Mouse (Mus musculus) regulatory T cell (primary cell): ENCODE data around the gene Rmdn3.

Experiments used
- in situ Hi-C: fragments of 300-600 bp; cut with MboI, MseI; formaldehyde crosslinking; loops from one replicate; pipeline ENCODE4 v1.15.1; 2025; ENCODE audit warnings: high pct_unique_total_duplicates

Gene Rmdn3

DNA sequence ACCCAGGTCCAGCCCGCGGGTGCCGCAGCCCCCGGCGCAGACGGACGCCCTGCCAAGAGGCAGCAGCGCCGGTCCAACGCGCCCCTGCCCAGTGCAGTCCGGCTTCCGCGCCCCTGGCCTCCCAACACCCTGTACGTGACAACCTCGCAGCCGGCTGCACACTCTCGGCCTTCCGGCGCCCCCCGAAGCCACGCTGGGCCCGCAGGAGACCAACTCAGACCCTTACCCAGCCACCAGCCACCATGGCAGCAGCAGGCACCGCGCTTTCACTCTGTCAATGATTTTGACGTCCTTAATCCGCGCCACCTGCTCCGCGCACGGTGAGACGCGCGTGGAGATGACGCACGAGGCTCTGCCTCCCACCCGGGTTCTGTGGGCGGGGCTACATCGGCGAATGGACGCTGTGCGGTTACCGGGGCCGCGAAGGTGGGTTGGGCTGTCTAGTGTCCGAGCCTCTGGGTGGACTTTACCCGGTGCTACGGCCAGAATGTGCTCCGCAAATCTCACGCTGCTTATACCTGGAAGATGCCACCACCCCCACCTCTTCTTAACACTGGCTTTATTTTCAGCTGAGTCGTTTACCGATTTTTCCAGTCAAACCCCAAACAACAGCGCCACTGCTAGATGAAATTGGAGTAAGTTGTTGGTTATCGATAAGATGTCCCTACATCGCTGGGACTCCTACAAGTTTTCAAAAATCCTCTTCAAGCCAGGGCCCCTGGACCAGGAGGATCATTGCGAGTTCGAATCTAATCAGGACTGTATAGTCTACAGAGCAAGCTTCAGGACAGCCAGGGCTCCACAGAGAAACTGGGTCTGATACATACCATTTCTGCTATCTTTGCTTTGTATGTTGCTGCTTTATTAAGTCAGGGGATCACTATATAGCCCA lies at the start of gene Rmdn3:
Rmdn3 (minus strand) TSS at position 354 of the 892 bp plus-strand sequence.
- in situ Hi-C loops, result no loop called here

DNA sequence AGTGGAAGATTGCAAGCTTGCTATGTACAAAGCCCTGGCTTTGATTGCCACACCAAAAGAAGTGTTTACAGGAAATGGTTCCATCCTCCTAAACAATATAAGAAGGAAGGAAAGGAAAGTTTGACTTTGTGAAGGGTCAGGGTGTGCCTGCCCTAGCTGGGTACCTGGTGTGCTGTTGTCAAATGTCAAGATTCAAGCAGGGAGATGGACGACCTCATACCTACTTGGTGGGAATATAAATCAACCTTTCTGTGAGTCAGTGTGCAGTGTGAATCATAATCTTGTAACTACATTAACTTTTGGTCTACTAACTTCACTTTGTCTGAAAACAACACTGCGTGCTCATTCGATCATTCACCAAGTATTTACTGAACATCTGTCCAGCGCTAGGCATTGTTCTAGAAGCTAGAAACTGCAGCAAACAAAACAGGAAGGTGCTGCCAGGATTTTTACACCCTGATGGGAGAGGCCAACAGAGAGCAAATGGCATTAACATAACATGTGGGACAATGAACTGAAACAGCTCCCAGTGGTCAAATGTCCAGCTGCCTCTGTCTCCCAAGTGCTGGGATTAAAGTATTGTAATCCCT lies 47.1 kb upstream of the Rmdn3 start:
- in situ Hi-C loops, result no loop called here

DNA sequence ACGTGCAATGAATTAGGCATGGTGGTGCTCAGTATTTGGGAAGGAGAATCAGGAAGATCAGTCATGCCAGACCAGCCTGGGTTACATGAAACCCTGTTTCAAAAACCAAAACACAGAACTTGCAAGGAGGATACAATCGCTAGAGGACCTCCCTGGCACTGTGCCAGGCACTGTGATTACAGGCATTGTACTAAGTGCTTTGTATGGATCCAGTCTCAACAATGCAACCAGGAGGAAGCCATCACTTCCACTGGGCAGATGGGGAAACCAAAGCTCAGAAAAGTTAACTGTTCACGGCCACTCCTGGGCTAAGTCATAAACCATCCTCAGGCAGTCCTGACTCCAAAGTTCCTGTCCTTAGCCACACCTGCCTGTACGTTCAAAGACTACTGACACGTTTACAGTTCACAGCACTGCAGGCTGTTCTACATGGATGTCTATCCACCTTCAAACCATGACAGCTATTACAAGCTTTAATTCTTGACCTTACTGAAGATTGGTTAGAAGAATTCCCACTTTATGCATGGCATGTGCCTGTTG lies 46.1 kb upstream of the Rmdn3 start:
- in situ Hi-C loops, result no loop called here

DNA sequence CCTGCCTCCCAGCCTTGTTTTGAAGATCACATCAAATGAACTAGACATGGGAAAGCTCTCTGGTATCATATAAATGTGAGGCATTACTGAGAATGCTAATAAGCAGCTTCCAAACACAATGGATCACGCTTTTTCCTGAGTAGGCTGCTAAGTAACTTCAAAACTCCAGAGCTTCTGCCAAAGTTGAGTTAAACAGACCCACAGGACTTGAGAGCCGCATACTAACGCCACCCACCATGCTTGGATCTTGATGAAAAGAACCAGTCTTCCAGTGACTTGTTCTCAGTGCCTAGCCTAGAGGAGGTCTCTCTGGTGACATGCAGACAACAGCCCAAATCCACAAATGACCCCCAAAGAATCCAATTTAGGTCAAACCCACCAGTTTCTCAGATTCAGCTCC lies 42.1 kb upstream of the Rmdn3 start:
- in situ Hi-C loops, result no loop called here

DNA sequence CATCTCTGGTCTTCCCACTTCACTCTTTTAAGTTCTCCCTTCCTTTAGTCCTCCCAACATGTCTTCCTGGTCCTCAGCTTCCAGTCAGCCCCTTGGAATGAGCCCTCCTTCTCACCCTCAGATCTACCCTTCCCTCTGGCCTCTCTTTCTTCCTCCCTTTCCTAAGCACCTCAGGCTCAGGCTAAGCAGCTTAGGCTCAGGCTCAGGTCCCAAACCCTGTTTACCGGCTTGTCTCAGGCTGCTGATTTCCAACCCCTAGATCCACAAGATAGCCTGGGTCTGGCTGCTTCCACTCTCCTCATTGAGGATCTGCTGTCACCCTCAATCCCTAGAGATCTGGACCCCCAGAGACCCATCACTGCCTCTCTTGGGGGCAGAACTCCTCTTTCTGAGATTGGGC lies 41.2 kb upstream of the Rmdn3 start:
- in situ Hi-C loops, result no loop called here

DNA sequence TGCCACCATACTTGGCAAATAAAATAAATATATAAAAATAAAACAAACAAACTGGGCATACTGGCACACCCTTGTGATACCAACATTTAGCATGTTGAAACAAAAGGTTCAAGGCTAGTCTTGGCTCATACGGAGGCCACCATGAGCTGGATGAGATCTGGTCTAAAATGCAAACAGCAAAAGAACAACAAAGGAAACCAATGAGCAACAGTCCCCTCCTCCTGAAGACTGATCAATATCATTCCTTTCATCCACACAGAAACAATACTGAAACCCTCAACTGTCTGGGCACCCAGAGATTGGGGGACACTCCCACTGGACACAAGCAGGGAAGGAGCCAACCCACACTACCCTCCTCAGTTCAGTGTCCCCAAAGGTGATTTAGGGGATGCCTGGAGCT lies 40.7 kb upstream of the Rmdn3 start:
- in situ Hi-C loops, result no loop called here

DNA sequence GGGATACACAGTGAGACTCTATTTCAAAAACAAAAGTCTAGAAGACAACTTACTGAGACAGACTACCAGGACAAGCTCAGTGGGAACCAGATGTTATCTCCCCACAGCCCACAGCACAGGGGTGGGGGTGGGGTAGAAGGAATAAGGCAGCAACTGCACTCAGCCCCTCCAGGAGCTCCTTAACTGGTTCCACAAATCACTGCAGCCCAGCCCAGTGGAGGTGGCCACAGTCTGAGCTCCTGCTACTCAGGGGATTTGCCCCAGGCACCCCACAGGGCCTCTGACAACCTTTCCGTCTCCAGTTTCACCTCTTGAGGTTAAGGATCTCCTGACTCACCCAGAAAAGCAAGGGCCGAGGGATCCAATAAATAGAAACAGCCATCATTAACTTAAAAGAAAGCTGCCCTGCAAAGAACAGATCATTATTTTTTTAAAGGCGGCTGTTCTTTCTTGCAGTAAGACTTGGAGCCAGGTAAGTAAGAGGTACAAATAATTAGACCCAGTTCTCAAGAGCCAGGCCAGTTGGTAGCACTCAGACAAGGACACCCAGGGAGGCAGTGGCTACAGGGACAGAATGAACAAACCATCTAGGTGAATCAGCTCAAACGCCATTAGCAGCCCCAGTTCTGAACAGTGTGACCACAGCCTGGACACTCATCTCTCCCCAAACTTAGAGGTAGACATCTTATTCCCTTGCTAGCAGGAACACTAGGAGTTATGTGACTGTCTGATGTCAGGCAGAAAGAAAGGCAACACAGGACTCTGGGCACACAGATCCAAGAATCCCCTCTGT lies 39.7 kb upstream of the Rmdn3 start:
- in situ Hi-C loops, result no loop called here

DNA sequence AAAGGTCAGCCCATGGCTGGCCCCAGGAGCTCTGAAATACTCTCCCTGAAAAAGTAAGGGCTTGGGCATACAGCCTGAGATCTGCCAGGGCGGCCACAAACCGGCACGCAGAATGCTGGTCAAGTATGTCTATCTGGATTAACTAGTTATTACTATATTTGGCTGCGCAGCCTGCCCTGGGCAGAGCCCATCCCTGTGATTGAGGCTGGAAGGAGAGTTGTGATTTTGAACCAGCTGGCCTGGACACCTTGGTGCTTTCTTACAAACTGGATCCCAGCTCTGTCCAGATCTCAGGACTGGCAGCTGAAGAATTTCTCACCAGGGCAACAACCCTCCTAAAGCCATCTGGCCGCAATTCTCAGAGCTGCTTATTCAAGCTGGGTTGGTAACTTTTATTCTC lies 37.3 kb upstream of the Rmdn3 start:
- in situ Hi-C loops, result no loop called here

DNA sequence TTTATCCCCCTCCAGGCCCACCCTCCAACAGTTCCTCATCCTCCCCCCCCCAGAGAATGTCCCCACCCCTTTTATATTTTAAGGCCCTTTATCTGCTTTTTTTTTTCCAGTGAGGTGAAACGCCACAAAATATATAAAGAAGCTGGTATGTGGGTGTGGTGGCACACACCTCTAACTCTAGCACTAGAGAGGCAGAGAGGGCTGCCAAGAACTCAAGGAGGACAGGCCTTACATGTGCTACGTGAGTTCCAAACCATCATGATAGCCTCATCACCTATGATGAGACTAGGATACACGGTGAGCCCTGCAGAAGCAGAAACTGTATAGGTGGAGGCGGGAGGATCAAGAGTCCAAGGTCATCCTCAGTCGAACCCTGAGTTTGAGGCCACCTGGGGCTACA lies 34.1 kb upstream of the Rmdn3 start:
- in situ Hi-C loops, result no loop called here

DNA sequence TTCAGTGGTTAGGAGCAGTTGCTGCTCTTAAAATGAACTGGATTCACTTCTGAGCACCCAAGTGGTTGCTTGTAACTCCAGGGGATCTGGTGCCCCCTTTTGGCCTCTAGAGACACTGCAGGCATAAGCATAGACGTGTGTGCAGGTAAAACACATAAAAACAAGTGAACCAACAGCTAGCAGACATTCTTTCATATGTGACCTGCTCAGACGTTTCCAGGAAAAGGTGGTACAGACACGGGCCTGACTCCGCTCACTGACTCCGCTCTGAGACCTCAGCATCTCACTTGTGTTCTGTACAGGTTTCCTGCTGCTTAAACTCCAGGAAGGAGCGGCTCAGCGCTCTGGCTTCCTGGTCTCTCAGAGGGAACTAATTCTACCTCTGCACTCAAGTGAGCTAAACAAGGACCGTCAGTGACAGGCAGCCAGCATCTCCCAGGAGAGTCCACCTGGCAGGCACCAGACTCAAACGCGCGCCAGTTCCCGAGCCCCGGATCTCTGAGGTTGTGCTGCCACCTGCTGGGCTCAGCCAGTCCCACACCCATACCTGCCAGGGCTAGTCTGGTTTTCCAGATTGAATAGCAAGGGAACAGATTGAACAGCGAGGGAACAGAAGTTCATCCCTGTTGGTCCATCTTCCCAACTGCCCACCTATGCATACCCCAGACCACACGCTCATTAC lies 32.3 kb upstream of the Rmdn3 start:
- in situ Hi-C loops, result no loop called here

DNA sequence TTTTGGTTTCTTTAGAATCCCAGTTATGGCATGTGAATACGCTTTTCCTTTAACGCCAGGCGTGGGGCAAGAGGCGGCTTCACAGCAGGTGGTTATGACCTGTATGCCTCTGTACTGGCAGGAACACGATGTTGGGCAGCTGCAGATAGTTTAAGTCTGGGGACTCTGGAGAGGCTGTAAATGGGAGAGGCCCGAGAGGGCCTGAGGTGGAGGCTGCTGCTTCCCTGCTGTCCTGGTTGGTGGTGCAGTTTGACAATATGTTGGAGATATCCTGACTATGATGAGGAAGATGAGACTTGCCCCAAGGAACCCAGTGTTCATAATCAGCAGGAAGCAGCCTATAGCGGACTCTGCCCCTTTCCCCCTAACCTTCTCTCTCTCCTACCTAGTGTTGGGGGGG lies 26.1 kb upstream of the Rmdn3 start:
- in situ Hi-C loops, result no loop called here

DNA sequence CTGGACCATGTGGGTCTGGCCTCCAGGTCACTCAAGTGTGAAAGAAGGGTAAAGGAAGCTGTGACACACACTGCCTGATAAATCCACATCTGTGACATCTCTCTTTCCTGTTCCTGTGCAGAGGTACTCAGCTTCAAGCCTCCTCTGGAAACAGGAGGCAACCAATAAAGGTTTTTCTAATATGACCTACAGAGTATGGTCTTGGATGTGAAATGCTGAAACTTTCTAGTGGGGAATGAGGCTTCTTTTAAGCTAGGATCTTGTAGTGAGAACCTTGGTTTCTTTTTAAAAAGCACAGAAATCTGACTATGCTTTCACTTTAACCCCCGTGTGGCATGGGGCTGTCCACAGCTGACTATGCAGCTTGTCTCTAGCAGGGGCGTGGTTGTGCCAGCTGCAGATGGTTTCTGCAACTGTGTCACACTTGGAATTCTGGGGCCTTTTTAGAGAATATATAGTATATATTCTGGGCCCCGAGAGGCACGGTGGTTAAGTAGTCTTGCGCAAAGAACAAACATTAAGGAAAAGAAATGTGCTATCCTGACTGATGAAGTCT lies 20.6 kb upstream of the Rmdn3 start:
- in situ Hi-C loops, result no loop called here

DNA sequence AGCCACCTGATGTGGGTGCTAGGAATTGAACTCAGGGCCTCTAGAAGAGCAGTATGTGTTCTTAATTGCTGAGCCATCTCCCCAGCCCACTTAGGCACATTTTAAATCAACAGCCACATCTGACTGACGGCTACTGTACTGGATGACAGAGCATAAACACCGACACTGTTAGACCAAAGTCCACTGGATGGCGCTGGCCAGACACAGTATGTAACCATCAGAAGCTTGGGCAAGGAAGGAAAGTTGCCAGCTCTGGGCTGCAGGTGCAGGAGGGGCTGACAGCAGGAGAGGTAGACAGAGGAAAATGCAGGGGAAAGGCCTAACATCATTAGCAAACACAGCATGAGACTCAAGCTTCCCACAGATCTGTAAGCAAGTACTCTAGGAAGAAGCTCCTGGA lies 19.9 kb upstream of the Rmdn3 start:
- in situ Hi-C loops, result no loop called here

DNA sequence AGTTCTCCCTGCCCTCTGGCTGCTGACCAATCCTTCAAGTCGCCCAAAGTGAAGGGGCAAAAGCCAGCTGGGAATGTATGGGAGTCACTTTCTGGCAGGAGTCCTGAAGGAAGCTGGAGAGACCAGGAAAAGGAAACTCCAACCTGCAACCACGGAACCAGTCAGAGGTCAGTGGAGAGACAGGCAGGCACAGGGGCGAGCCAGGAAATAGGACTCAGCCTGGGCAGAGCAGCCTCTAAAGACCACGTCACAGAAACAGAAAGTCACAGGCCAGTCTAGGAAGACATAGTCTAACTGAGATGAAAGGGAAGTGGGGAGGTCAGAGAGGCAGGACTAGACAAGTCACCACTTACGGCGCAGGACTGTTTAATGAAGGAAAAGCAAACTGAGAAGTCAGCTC lies 18.8 kb upstream of the Rmdn3 start:
- in situ Hi-C loops, result no loop called here

DNA sequence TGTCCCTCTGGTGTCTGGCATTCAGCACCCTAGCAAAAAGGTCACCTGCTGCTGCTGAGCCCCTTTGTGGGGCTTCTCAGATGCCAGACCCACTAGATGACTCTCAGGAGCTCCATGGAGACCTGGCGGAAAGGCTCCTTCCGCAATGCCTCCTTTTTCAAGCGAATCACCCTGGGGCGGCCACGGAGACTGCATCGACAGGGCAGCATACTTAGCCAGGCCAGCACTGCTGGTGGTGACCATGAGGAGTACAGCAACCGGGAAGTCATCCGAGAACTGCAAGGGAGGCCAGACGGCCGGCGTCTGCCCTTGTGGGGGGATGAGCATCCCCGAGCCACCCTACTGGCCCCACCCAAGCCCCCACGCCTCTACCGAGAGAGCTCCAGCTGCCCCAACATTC lies 18.0 kb upstream of the Rmdn3 start:
- in situ Hi-C loops, result no loop called here

DNA sequence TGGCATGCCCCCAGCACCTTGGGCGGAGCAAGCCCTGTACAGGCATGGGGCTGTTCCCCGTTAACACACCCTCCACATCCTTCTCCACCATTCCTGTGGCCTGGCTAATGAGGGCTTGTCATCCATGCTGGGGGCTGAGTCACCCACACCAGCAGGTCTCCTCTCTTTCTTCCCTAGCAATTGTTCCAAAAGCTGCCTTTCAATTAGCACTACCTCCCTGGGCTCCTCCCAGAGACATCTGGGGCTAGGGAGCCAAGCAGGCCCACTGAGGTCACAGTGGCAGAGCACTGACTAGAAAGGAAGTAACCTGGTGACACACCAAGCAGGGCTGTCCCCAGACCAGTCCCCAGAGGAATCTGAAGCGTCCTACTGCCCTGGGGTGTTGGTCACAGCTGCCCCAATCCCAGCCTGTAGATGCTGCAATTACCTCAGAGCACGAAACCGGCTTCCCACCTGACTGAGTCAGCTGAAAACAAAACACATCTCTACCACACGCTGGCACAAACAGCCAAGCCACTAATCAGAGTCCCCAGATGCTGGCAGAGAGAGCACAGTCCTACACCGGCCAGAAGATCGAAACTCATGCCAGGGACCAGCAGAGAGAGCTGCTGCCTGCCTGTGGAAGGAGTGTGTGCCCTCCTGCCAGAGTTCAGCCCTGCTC lies 17.3 kb upstream of the Rmdn3 start, which contains the start of gene Gm14137:
Gm14137 (plus strand) TSS at position 519 of the 661 bp plus-strand sequence.
- in situ Hi-C loops, result no loop called here

DNA sequence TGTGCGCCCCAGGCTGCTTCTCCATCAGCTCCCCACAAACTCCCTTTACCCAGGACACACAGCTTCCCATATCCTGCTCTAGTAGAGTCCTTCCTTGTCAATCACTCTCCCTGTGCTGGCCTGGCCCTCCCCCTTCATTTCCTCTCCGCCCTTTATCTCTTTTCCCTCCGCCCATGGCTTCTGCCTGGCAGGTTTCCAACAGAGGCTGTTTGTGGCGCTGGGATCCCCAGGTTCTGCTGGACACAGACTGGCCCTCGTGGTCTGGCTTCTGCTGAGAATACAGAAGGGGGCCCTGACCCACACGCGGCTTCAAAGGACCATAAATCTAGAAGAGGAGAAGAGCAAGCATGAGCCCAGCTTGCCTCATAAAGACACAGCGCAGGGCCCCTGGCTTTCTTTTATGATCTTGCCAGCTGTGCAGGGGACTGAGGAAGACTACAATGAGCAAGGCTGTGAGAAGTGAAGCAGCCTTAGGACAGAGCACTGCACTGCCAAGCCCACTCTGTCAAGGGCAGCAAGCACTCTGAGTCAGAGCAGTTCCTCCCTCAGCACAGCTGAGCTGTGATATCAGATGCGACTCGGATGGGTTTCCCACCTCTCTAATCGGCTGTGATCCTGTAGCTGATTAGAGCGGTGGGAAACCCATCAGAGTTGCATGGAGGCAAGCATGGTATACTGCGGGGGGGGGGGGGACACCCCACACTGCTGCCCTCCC lies 16.2 kb upstream of the Rmdn3 start:
- in situ Hi-C loops, result no loop called here

DNA sequence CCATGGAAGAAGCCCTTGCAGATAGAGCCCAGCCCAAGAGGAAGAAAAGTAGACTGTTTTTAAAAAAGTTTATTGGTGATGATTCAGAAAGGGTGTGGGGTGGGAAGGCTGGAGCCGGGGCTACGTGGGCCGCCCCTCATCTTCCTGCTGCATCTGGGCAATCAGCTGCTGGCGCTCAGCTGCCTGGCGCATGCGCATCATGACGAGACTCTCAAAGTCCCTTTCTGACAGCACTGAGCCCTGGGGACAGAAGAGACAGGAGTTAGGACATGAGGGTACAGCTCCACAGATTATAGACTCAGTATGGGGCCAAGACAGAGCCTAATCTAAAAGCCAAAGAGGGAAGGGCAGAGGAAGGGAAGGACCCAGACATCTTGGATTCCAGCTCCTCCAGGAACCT lies 15.6 kb upstream of the Rmdn3 start:
- in situ Hi-C loops, result no loop called here

DNA sequence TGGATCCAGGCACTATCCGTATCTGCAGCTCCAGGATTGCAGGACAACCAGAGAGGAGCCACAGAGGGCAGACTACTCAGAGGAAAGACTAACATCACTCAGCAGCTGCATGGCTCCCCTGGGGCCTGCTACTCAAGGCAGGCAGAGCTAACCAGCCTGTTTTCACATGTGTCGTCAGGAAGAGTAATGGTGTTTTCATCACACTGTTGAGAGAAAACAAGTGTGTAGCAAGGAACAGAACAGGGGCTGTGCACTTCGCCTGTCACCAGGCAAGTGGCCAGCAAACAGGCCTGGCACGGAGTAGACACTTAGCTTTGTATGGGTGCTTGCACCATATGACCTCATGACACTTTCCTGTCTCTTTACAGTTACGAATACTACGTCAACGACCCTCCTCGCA lies 14.7 kb upstream of the Rmdn3 start:
- in situ Hi-C loops, result no loop called here

DNA sequence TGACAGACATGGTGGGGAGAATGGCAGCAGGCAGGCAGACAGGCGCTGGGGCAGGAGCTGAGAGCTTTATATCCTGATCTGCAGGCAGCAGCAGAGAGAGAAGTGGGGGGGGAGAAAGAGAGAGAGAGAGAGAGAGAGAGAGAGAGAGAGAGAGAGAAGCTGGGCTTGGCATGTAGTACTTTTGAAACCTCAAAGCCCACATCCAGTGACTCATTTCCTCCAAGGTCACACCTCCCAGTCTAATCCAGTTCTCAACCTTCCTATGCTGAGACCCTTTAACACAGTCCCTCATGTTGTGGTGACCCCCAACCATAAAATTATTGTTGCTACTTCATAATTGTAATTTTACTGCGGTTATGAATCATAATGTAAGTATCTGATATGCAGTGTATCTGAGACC lies 13.4 kb upstream of the Rmdn3 start:
- in situ Hi-C loops, result no loop called here
